Mouse (Mus musculus): Measurements from ENCODE around the gene Ifnar2. TPM values are rescaled to one million over a fixed set of nuclear protein-coding genes. Genes with fewer than 3 reads are reported as not detected.

The Ifnar2 gene
- polyA plus RNA-seq, 1 experiment from 2014 or later = 70.9 TPM

DNA sequence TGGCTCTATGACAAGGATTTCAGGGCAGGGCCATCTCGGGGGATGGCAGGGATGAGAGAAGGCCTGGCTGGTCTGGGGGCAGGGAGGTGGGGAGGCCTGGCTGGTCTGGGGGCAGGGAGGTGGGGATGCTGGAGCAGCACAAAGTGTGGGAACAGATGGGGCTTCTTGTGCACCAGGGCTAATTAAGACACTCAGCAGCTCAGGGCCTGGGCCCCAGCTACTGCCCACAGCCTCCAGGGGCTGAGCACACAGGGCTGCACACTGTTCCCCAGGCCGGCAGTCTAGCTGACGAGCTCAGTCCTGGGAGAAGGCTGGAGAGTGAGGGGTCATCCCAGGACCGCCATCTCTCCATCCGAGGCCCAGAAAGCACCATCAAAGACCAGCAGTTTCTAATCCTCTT, 35.1 kb upstream of the Ifnar2 start:
- no peaks in the 10 kb centered on the region; the same call in 1 of the 2 replicates for H3K4me1 ChIP-seq (replicated peaks; ENCODE audit: control insufficient read depth, insufficient read depth, low read length)
- H3K27me3 ChIP-seq (replicated peaks; ENCODE audit: control insufficient read depth, insufficient read depth, low read length) = no peaks in the 10 kb centered on the region
- no peak for ATAC-seq (replicated peaks; ENCODE audit: low FRiP score)
- no peak overlapping the region for H3K4me3 ChIP-seq (ENCODE audit: low read depth, low read length)
- H3K4me2 ChIP-seq = no peak overlapping the region
- no peak for DNase-seq (ENCODE audit: low spot score)
- H3K9ac ChIP-seq (ENCODE audit: low read depth, low read length) = no peak overlapping the region
- H3K27ac ChIP-seq (ENCODE audit: low read depth, low read length) = no peak overlapping the region
- WGBS = 77% methylated on average over 5 of the region's 5 CpGs
- H3K9me3 ChIP-seq (ENCODE audit: control insufficient read depth, low read length) = no peaks in the 10 kb centered on the region
- H3K36me3 ChIP-seq (ENCODE audit: control insufficient read depth, insufficient read depth, low read length) = no peaks in the 10 kb centered on the region

DNA sequence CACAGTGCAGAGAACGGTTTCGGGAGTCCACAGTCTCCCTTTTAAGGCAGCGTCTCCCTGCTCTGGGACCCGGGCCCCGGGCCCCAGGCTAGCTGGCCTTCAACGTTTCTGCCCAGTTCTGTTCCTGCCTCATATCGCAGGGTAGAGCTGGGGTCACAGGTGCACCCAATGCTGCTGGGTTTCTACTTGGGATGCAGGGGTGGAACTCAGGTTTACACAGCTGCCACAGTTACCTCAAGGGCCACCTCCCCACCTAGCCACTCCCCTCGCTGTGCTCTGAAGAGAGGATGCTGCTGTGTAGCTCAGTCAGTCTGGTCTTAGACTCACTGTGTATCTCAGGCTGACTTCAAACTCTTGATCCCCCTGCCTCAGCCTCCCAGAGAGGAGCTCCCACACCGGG, 26.1 kb upstream of the Ifnar2 start:
- no peak overlapping the region for H3K27ac ChIP-seq (ENCODE audit: low read depth, low read length)
- H3K27me3 ChIP-seq (replicated peaks; ENCODE audit: control insufficient read depth, insufficient read depth, low read length) = no peaks in the 10 kb centered on the region; the same call in 1 of the 2 replicates
- DNase-seq (ENCODE audit: low spot score) = no peak
- H3K9me3 ChIP-seq (ENCODE audit: control insufficient read depth, low read length) = no peaks in the 10 kb centered on the region
- ATAC-seq (replicated peaks; ENCODE audit: low FRiP score) = no peak
- no peak overlapping the region for H3K4me3 ChIP-seq (ENCODE audit: low read depth, low read length)
- no peaks in the 10 kb centered on the region for H3K36me3 ChIP-seq (ENCODE audit: control insufficient read depth, insufficient read depth, low read length)
- no peak overlapping the region for H3K4me2 ChIP-seq
- H3K4me1 ChIP-seq (replicated peaks; ENCODE audit: control insufficient read depth, insufficient read depth, low read length) = no peaks in the 10 kb centered on the region
- 75% methylated on average over 9 of the region's 9 CpGs for WGBS
- H3K9ac ChIP-seq (ENCODE audit: low read depth, low read length) = no peak overlapping the region

DNA sequence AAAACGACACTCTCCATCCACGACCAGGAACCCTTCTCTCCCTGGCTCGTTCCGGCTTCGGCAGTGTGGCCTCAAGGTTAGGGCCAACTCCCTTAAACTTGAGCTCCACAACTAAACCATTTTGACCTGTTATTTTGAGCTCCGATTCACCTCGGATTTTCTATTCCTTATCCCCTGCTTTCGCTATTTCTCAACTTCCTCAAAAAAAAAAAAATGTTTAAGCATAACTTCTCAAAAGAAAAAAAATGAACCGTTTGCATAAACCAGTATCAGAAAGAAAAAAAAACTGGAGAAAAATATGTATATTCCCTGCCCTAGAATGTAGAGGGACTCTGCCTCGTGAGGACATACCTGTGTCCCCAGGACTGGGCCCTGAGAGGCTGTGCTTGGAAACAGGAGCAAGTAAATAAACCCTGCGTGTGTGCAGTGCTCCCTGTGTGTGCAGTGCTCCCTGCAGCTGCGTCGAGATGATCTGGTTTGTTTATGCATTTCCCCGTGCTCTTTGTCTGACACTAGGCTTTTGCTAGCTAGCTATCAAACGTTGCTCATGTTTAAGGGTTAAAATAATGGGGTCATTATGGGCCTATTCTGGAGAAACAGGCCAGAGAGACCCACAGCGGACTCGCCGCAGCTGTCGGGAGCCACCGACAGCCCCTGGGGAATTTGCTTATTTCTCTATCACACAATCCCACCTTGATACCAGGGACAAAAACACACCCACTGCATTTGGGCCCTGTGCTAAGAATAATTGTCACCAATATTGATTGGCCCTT, 24.9 kb upstream of the Ifnar2 start:
- H3K4me1 ChIP-seq (replicated peaks; ENCODE audit: control insufficient read depth, insufficient read depth, low read length) = peaks cover 4% of the 10 kb centered on the region
- DNase-seq (ENCODE audit: low spot score) (no peak), ATAC-seq (replicated peaks; ENCODE audit: low FRiP score) (no peak)
- H3K27me3 ChIP-seq (replicated peaks; ENCODE audit: control insufficient read depth, insufficient read depth, low read length) = no peaks in the 10 kb centered on the region; the same call in 1 of the 2 replicates
- no peak overlapping the region for H3K4me3 ChIP-seq (ENCODE audit: low read depth, low read length)
- no peak overlapping the region for H3K27ac ChIP-seq (ENCODE audit: low read depth, low read length)
- H3K36me3 ChIP-seq (ENCODE audit: control insufficient read depth, insufficient read depth, low read length) = no peaks in the 10 kb centered on the region
- no peak overlapping the region for H3K9ac ChIP-seq (ENCODE audit: low read depth, low read length)
- 75% methylated on average over 20 of the region's 20 CpGs for WGBS
- H3K4me2 ChIP-seq = no peak overlapping the region
- no peaks in the 10 kb centered on the region for H3K9me3 ChIP-seq (ENCODE audit: control insufficient read depth, low read length)

DNA sequence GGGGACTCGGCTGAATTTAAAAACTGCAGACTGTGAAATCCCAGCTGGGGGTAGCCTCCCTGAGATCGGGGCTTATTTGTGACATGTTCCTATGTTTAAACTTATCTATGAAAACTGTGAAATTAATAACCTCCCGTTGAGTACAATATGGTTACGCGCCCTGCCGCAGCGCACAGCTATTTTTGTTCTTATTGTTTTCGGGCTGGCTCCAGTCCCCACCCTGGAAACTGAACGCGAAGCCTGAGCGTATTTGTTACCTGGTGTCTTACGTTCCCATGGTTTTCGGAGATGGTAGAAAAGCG, 24.4 kb upstream of the Ifnar2 start:
- WGBS = 84% methylated on average over 14 of the region's 14 CpGs
- DNase-seq (ENCODE audit: low spot score) = no peak

DNA sequence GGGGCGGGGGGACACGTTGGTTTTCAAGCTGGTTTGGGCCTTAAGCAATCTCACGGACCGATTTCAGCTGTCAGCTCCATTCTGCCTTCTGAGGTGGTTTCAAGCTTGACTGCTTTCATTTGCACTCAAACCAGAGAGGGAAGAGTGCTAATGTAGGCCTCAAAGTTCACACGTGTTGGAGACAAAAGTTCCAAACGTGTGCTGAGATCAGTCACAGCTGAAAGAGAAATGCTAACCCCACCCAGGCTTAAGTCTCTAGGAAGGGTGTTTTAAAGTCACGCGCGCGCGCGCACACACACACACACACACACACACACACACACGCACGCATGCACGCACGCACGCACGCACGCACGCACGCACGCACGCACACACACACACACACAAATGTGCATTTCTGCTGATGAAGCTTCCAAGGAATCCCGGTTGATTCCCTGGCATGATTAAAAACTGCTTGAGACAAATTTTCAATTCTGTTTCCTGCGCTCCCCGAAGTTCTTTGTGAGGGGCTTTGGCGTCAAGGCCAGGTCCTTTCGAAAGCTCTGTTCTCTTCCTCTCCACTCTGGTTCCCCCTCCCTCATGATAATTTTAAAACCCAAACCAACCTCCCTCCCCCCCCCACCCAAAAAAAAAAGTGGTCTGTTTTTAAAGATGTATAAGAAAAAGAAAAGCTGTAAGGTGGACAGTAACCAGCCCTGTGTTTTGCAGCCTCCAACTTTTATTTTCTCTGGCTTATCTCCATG, 23.8 kb upstream of the Ifnar2 start:
- ATAC-seq (replicated peaks; ENCODE audit: low FRiP score) (no peak), DNase-seq (ENCODE audit: low spot score) (no peak)
- Histone ChIP-seq H3K27me3 (replicated peaks; ENCODE audit: control insufficient read depth, insufficient read depth, low read length) (no peaks in the 10 kb centered on the region; the same call in 1 of the 2 replicates), H3K9ac (ENCODE audit: low read depth, low read length) (no peak overlapping the region), H3K4me1 (replicated peaks; ENCODE audit: control insufficient read depth, insufficient read depth, low read length) (peaks cover 11% of the 10 kb centered on the region), H3K36me3 (ENCODE audit: control insufficient read depth, insufficient read depth, low read length) (no peaks in the 10 kb centered on the region), H3K4me2 (no peak overlapping the region), H3K27ac (ENCODE audit: low read depth, low read length) (no peak overlapping the region), H3K4me3 (ENCODE audit: low read depth, low read length) (no peak overlapping the region), H3K9me3 (ENCODE audit: control insufficient read depth, low read length) (no peaks in the 10 kb centered on the region)
- 80% methylated on average over 28 of the region's 28 CpGs for WGBS

More for the DNA sequence above, 24.4 kb upstream of the Ifnar2 start:
- no peak overlapping the region for H3K27ac ChIP-seq (ENCODE audit: low read depth, low read length)
- no peaks in the 10 kb centered on the region; the same call in 1 of the 2 replicates for H3K27me3 ChIP-seq (replicated peaks; ENCODE audit: control insufficient read depth, insufficient read depth, low read length)
- no peaks in the 10 kb centered on the region for H3K9me3 ChIP-seq (ENCODE audit: control insufficient read depth, low read length)
- no peak overlapping the region for H3K4me2 ChIP-seq
- H3K36me3 ChIP-seq (ENCODE audit: control insufficient read depth, insufficient read depth, low read length) = no peaks in the 10 kb centered on the region
- H3K4me1 ChIP-seq (replicated peaks; ENCODE audit: control insufficient read depth, insufficient read depth, low read length) = peaks cover 8% of the 10 kb centered on the region
- no peak for ATAC-seq (replicated peaks; ENCODE audit: low FRiP score)
- no peak overlapping the region for H3K4me3 ChIP-seq (ENCODE audit: low read depth, low read length)
- H3K9ac ChIP-seq (ENCODE audit: low read depth, low read length) = no peak overlapping the region

DNA sequence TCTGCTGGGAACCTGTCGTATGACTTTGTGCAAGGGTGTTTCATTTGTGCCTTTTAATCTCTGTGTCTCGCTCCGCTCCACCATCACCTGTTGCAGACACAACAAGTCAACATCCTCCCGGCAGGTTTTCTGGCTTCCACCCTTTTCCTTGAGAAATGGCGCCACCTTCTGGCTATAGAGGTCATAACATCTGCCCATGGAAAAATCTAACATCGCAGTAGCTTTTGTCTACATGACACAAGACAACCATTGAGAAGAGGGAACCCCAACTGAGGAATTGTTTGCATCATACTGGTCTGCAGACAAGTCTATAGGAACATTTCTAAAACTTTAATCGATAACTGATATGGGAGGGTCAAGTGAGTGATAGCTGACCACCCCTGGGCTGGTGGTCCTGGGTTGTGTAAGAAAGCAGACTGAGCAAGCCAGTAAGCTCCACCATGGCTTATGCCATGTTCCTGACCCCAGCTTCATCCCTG, 20.5 kb upstream of the Ifnar2 start:
- Histone ChIP-seq H3K4me1 (replicated peaks; ENCODE audit: control insufficient read depth, insufficient read depth, low read length) (peaks cover 14% of the 10 kb centered on the region), H3K4me2 (peak overlapping the region; percentile 48), H3K4me3 (ENCODE audit: low read depth, low read length) (no peak overlapping the region), H3K27me3 (replicated peaks; ENCODE audit: control insufficient read depth, insufficient read depth, low read length) (no peaks in the 10 kb centered on the region; the same call in 1 of the 2 replicates), H3K27ac (ENCODE audit: low read depth, low read length) (peak overlapping the region; percentile 83), H3K9ac (ENCODE audit: low read depth, low read length) (0 out of 2 replicates have a peak overlapping the region, but pooled peaks have one; percentile 1), H3K9me3 (ENCODE audit: control insufficient read depth, low read length) (no peaks in the 10 kb centered on the region), H3K36me3 (ENCODE audit: control insufficient read depth, insufficient read depth, low read length) (no peaks in the 10 kb centered on the region)
- peak; percentile 79 for DNase-seq (ENCODE audit: low spot score)
- ATAC-seq (replicated peaks; ENCODE audit: low FRiP score) = peak; percentile 13
- 8% methylated on average over 7 of the region's 7 CpGs for WGBS

DNA sequence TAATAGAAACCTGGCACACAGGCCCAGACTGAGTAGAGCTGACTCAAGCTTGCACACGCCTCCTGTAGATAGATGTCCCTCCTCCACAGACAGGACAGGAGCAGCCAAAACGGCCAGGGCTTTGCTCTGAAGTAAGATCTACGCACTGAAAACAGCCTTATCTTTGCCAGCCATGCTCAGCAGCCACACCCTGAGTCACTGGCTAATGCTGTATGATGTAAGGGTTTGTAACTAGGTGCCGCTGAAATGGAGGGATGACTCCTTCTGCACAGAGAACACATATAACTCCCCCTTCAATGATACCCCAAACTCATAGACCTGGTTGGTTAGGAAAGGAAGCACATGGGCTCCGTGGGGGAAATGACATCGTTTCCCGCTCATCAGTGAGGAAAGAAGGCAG, 19.8 kb upstream of the Ifnar2 start:
- peak; percentile 96 for ATAC-seq (replicated peaks; ENCODE audit: low FRiP score)
- H3K9me3 ChIP-seq (ENCODE audit: control insufficient read depth, low read length) = no peaks in the 10 kb centered on the region
- peaks cover 15% of the 10 kb centered on the region for H3K4me1 ChIP-seq (replicated peaks; ENCODE audit: control insufficient read depth, insufficient read depth, low read length)
- peak overlapping the region; percentile 83 for H3K27ac ChIP-seq (ENCODE audit: low read depth, low read length)
- DNase-seq (ENCODE audit: low spot score) = no peak
- H3K27me3 ChIP-seq (replicated peaks; ENCODE audit: control insufficient read depth, insufficient read depth, low read length) = no peaks in the 10 kb centered on the region; the same call in 1 of the 2 replicates
- no peaks in the 10 kb centered on the region for H3K36me3 ChIP-seq (ENCODE audit: control insufficient read depth, insufficient read depth, low read length)
- no peak overlapping the region for H3K4me3 ChIP-seq (ENCODE audit: low read depth, low read length)
- WGBS = 34% methylated on average over 7 of the region's 7 CpGs
- H3K9ac ChIP-seq (ENCODE audit: low read depth, low read length) = peak overlapping the region; percentile 46; the same call in 1 of the 2 replicates
- peak overlapping the region; percentile 55 for H3K4me2 ChIP-seq

DNA sequence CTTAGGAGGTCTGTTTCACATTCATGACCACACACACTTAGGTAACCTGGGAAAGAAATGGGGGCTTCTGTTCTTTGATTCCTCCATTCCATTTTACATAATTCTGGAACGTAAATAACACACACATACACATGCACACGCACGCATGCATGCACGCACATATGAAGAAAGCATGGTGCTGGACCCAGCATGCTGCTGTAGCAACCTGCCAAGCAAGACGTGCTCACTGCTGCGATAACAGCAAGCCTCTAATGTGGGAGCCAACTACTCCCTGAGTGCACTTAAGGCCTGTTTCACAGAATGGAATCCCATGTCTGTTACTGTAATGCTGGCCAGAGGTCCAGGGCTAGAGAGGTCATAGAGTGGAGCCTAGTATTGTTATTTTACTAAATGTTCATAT, 19.4 kb upstream of the Ifnar2 start:
- ATAC-seq (replicated peaks; ENCODE audit: low FRiP score) (peak; percentile 75), DNase-seq (ENCODE audit: low spot score) (no peak)
- Histone ChIP-seq H3K27ac (ENCODE audit: low read depth, low read length) (peak overlapping the region; percentile 83), H3K4me2 (peak overlapping the region; percentile 55), H3K27me3 (replicated peaks; ENCODE audit: control insufficient read depth, insufficient read depth, low read length) (no peaks in the 10 kb centered on the region; the same call in 1 of the 2 replicates), H3K4me3 (ENCODE audit: low read depth, low read length) (no peak overlapping the region), H3K9me3 (ENCODE audit: control insufficient read depth, low read length) (no peaks in the 10 kb centered on the region), H3K4me1 (replicated peaks; ENCODE audit: control insufficient read depth, insufficient read depth, low read length) (peaks cover 15% of the 10 kb centered on the region), H3K9ac (ENCODE audit: low read depth, low read length) (peak overlapping the region; percentile 46; the same call in 1 of the 2 replicates), H3K36me3 (ENCODE audit: control insufficient read depth, insufficient read depth, low read length) (no peaks in the 10 kb centered on the region)
- 73% methylated on average over 6 of the region's 6 CpGs for WGBS

Measured in liver, embryonic 11.5 days (tissue).